Mouse (Mus musculus) right cerebral cortex, postnatal 10 days (tissue): ENCODE measurements at regions not wholly inside any gene's neighbourhood (a gene's known extent, or its start where the extent isn't known, plus 50 kb on each side); places are given as distances from the start of the nearest gene placed in this dataset.
"Not testable (repeated sequence)": the region's sequence is repeated elsewhere in the genome, so short reads cannot be mapped to it uniquely, and the experiment has no call there.

Source experiments
- DNase-seq, 2 experiments: peaks; one replicate each; pipeline ENCODE4 v3.0.0; 2021; ENCODE audit warnings: low spot score in 2 of 2

DNA sequence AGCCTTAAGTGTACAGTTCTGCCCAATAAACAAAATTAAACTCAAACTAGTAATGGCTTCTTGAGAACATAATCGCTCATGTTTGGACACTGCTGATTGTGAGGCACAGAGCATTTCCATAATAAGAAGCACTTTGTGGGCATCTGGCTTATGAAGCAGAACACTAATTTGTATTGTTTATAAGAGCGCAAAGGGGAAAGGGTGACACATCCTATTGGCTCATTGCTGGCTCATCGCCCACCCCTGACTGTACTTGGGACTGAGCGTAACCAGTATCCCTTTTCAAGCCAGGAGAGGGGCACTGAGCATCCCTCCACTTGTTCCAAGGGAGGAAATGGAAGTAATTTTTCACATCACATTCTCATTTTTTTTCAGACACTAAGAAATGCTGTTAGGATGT, 288.0 kb downstream of the Sfmbt2 start:
- no peak for DNase-seq

GRCm38 (mm10) chr2:10667915-10668314, 297.6 kb downstream of the Sfmbt2 start:
- DNase-seq = not testable (repeated sequence)

GRCm38 (mm10) chr2:10670423-10671298, 300.4 kb downstream of the Sfmbt2 start:
- no peak for DNase-seq

DNA sequence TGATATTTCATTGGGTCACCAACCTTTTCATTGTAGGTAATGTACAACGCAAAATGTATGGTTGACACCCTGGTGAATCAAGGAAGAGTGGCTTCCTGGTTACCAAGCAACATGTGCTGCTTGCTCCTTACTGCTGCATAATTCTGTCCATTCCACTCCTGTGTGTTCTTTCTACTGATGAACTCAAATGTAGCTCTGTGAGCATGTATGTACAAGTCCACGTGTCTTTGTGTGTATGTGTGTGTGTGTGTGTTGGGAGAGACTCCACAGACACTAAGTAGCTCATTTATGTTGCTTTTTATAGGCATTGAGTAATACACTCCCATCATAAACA, 301.0 kb downstream of the Sfmbt2 start:
- DNase-seq = no peak

DNA sequence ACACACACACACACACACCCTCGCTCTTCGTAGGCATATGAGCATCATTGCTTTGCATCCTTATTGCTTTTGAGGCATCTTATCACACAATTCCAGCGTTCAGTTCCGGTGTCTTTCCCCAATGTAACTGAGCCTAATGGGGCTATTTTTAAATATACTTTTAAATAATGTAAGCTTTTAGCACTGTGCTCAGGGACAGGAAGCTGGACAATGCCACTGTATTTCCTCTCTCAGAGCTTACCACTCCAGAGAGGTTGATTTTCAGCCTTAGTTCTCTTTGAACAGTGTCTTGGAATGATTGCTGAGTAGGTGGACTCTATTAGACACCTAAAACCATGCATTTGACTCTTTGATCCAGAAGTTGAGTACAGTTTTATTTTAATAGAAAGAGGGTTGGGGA, 301.9 kb downstream of the Sfmbt2 start:
- DNase-seq = no peak

- no peak for DNase-seq
These were observed 304.5 kb downstream of the Sfmbt2 start for GRCm38 (mm10) chr2:10674738-10675349.

GRCm38 (mm10) chr2:10701459-10701858, 331.1 kb downstream of the Sfmbt2 start:
- peak; percentile 21 for DNase-seq

- no peak for DNase-seq
These were observed 348.1 kb downstream of the Sfmbt2 start for GRCm38 (mm10) chr2:10718366-10718765.

GRCm38 (mm10) chr2:10734337-10734736, 364.0 kb downstream of the Sfmbt2 start:
- DNase-seq = not testable (repeated sequence)

- peak; percentile 38 to 55 for DNase-seq
These were observed 366.6 kb downstream of the Sfmbt2 start for GRCm38 (mm10) chr2:10736696-10737457.

GRCm38 (mm10) chr2:10737458-10737775, 367.1 kb downstream of the Sfmbt2 start:
- peak; percentile 53 to 69 for DNase-seq

- no peak for DNase-seq
These were observed 374.8 kb downstream of the Sfmbt2 start for GRCm38 (mm10) chr2:10745127-10745526.

DNA sequence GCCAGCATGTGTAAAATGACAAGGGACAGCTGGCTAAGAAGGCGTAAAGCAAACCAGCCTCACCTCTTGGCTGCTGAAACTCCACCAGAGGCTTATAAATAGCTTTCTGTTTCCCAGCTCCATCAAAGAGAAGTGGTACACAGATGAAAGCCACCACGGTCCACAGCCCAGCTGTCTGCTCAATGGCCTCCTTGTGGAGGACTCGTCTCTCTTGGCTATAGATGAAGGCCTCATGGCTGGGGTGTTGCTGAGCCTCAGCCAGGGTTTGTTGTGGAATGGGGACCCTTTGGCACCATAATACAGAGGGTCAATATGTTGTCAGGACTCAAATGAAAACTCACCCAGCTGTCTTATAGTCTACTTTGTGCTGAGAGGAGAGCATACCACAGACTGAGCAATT, 385.1 kb downstream of the Sfmbt2 start:
- DNase-seq = peak; percentile 69 to 78

DNA sequence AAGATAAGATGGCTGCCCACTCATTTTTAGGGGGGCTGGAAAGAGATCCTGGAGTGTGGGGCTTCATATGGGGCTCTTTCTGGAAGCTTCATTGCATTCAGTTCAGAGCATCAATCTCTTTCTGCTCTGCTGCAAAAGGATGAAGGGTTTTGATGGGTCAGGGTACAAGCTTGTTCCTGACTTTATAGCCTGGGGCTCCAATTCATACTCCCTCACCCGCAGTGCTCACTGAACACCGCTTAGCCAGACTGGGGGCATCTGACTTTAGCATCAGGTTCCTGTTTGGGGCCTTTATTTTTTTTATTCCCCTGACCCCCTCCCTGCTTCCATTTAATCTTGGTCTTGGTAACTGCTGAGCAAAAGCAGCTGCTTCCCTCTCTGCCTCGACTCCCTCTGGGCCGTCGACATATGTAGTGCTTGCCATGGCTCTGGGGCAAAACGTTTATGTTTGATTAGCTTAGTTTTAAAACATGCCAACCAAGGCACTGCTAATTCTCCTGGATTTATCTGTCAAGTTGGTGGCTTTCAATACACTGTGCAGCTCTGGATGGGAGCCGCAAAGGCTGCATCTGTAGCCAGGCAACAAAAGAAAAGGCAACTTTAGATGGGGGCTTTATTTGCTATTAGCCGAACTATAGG, 387.0 kb downstream of the Sfmbt2 start:
- no peak for DNase-seq

GRCm38 (mm10) chr2:10757886-10758285, 387.6 kb downstream of the Sfmbt2 start:
- no peak for DNase-seq

GRCm38 (mm10) chr2:10762236-10762635, 391.9 kb downstream of the Sfmbt2 start:
- DNase-seq = peak; percentile 32 to 34

GRCm38 (mm10) chr2:10783071-10783470, 388.8 kb upstream of the Prkcq start:
- no peak for DNase-seq

- DNase-seq = no peak
These were observed 388.3 kb upstream of the Prkcq start for GRCm38 (mm10) chr2:10783594-10783993.

DNA sequence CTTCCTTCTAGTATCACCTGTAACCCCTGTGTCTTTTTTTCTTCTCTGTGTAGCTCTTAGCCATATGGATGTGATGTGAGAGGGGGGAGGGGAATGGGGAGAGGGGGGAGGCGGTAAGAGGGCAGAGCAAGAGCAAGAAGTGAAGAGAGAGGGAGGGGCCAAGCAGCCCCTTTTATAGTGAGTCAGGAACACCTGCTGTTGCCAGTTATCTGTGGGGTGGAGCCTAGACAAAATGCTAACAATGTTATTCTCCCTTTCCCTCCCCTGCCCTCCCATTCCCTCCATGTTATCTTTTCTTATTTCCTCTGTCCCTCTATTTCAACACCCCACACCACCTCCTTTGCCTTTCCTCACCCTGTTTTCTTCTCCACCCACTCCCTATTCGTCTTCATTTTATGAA, 387.6 kb upstream of the Prkcq start:
- DNase-seq = no peak

- DNase-seq = peak; percentile 48 to 68
These were observed 386.8 kb upstream of the Prkcq start for GRCm38 (mm10) chr2:10785156-10785555.

- peak; percentile 82 to 86 for DNase-seq
These were observed 383.4 kb upstream of the Prkcq start for GRCm38 (mm10) chr2:10788509-10788908.

GRCm38 (mm10) chr2:10791233-10791632, 380.7 kb upstream of the Prkcq start:
- DNase-seq = no peak
